Mouse (Mus musculus): ENCODE measurements around the gene Cbs. TPM values are rescaled to one million over a fixed set of nuclear protein-coding genes. Genes with fewer than 3 reads are reported as not detected.

The Cbs gene
- polyA plus RNA-seq, 1 experiment from 2014 or later, result 3.9 TPM

GRCm38 (mm10) chr17:31590846-31591245 is 46.2 kb downstream of the Cbs start:
- DNase-seq (ENCODE audit: low spot score), result no peak
- Histone ChIP-seq H3K4me2 (ENCODE audit: low read depth, low read length) (no peak overlapping the region), H3K36me3 (ENCODE audit: control insufficient read depth, insufficient read depth, low read length) (peaks cover 56% of the 10 kb centered on the region; the same call in 1 of the 2 replicates), H3K27me3 (replicated peaks; ENCODE audit: control insufficient read depth, insufficient read depth, low read length) (no peaks in the 10 kb centered on the region), H3K4me3 (ENCODE audit: low read depth, low read length) (no peak overlapping the region), H3K9ac (ENCODE audit: low read depth, low read length) (no peak overlapping the region), H3K9me3 (ENCODE audit: control insufficient read depth, low read length) (no peaks in the 10 kb centered on the region), H3K4me1 (ENCODE audit: control insufficient read depth, insufficient read depth, low read length) (no peaks in the 10 kb centered on the region), H3K27ac (replicated peaks; ENCODE audit: low read depth, low read length) (no peak overlapping the region)
- 83% methylated on average over 11 of the region's 11 CpGs for WGBS
- ATAC-seq (ENCODE audit: low read depth), result no peak

DNA sequence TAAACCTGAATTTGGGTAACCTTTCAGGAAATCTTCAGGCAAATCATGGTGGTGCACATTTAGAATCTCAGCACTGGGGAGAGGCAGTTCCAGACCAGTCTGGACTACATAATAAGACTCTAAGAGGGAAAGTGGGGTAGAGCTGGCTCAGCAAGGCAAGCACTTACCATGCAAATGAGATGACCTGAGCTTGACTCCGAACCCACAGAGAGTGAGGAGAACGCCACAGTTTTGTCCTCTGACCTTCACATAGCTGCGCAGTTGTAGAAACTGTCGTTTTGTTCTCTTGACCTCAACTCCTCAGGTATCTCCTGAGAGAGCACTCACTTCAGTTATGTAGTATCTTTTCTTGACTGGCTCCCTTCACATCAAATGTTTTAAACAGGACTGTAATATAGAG is 48.3 kb downstream of the Cbs start:
- Histone ChIP-seq H3K36me3 (ENCODE audit: control insufficient read depth, insufficient read depth, low read length) (peaks cover 47% of the 10 kb centered on the region; the same call in 1 of the 2 replicates), H3K4me2 (ENCODE audit: low read depth, low read length) (no peak overlapping the region), H3K27ac (replicated peaks; ENCODE audit: low read depth, low read length) (no peak overlapping the region), H3K27me3 (replicated peaks; ENCODE audit: control insufficient read depth, insufficient read depth, low read length) (no peaks in the 10 kb centered on the region), H3K9me3 (ENCODE audit: control insufficient read depth, low read length) (no peaks in the 10 kb centered on the region), H3K4me1 (ENCODE audit: control insufficient read depth, insufficient read depth, low read length) (no peaks in the 10 kb centered on the region), H3K4me3 (ENCODE audit: low read depth, low read length) (no peak overlapping the region), H3K9ac (ENCODE audit: low read depth, low read length) (no peak overlapping the region)
- DNase-seq (ENCODE audit: low spot score) (no peak), ATAC-seq (ENCODE audit: low read depth) (no peak)
- WGBS, result 81% methylated on average over 4 of the region's 4 CpGs

DNA sequence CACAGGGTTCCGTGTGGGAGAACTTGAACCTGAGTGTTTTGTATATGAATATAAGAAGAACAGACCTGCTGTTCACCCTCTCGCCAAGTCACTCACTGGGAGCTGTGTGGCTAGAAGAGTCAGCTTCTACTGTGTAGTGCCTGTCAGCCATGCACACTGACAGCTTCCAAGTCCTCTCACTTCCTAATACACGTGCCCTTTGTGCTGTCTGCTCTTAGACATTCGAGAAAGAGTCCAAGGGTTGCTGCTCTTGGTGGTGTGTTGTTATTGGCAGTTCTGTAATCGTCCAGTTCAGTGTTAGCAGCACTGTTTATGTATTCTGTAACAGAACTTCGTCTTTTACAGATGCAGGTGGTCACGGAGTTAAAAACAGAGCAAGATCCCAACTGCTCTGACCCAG is 48.9 kb downstream of the Cbs start:
- Histone ChIP-seq H3K4me3 (ENCODE audit: low read depth, low read length) (no peak overlapping the region), H3K9me3 (ENCODE audit: control insufficient read depth, low read length) (no peaks in the 10 kb centered on the region), H3K4me2 (ENCODE audit: low read depth, low read length) (no peak overlapping the region), H3K9ac (ENCODE audit: low read depth, low read length) (no peak overlapping the region), H3K27ac (replicated peaks; ENCODE audit: low read depth, low read length) (no peak overlapping the region), H3K4me1 (ENCODE audit: control insufficient read depth, insufficient read depth, low read length) (no peaks in the 10 kb centered on the region), H3K27me3 (replicated peaks; ENCODE audit: control insufficient read depth, insufficient read depth, low read length) (no peaks in the 10 kb centered on the region), H3K36me3 (ENCODE audit: control insufficient read depth, insufficient read depth, low read length) (peaks cover 41% of the 10 kb centered on the region; the same call in 1 of the 2 replicates)
- DNase-seq (ENCODE audit: low spot score) (no peak), ATAC-seq (ENCODE audit: low read depth) (no peak)
- WGBS, result 71% methylated on average over 7 of the region's 7 CpGs

DNA sequence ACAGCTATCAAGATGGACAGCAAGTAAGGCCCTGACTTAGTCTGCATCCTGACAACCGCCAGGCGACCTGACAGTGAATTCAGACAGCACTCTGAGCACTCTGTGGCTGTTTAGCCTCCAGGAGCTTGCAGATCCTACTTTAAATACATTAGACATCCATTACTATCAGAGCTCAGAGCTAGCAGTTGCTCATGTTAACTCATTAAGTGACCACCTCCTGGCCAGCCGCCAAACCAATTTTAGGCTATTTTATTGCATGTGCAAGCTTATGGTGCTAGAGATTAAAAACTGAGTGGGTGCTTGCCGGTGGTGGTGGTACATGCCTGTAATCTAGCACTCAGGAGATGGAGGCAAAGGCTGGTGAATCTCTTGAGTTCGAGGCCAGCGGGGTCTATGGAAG is 53.3 kb downstream of the Cbs start:
- no peak overlapping the region for H3K4me3 ChIP-seq (ENCODE audit: low read depth, low read length)
- DNase-seq (ENCODE audit: low spot score) (no peak), ATAC-seq (ENCODE audit: low read depth) (no peak; the same call in 1 of the 2 replicates)
- no peaks in the 10 kb centered on the region; the same call in 1 of the 2 replicates for H3K4me1 ChIP-seq (ENCODE audit: control insufficient read depth, insufficient read depth, low read length)
- no peaks in the 10 kb centered on the region for H3K27me3 ChIP-seq (replicated peaks; ENCODE audit: control insufficient read depth, insufficient read depth, low read length)
- no peaks in the 10 kb centered on the region for H3K9me3 ChIP-seq (ENCODE audit: control insufficient read depth, low read length)
- 84% methylated on average over 6 of the region's 6 CpGs for WGBS
- H3K4me2 ChIP-seq (ENCODE audit: low read depth, low read length), result no peak overlapping the region
- H3K36me3 ChIP-seq (ENCODE audit: control insufficient read depth, insufficient read depth, low read length), result peaks cover 9% of the 10 kb centered on the region; the same call in 1 of the 2 replicates
- no peak overlapping the region for H3K9ac ChIP-seq (ENCODE audit: low read depth, low read length)
- no peak overlapping the region for H3K27ac ChIP-seq (replicated peaks; ENCODE audit: low read depth, low read length)

DNA sequence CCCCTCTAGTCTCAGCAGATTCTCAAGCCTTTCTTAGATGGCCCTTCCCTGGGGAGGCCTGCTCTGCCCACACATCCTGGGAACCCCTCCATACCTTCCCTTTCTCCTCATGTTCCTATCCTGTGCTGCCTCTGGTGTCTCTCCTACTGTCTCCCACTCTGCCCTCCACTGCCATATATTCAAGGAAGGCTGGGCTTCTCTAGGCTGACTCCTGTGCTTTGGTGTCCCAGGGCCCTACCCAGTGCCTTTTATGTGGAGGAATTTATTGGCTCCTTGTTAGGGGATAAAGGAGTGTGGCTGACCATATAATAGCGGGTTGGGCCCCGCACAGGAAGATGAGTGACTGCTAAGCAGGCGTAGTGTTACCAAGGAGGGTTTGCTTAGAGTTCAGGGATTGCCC is 53.9 kb downstream of the Cbs start:
- Histone ChIP-seq H3K36me3 (ENCODE audit: control insufficient read depth, insufficient read depth, low read length) (0 out of 2 replicates have a peak, but pooled peaks cover 4% of the 10 kb centered on the region), H3K27me3 (replicated peaks; ENCODE audit: control insufficient read depth, insufficient read depth, low read length) (no peaks in the 10 kb centered on the region), H3K9me3 (ENCODE audit: control insufficient read depth, low read length) (no peaks in the 10 kb centered on the region), H3K4me3 (ENCODE audit: low read depth, low read length) (no peak overlapping the region), H3K9ac (ENCODE audit: low read depth, low read length) (no peak overlapping the region), H3K4me1 (ENCODE audit: control insufficient read depth, insufficient read depth, low read length) (no peaks in the 10 kb centered on the region; the same call in 1 of the 2 replicates), H3K27ac (replicated peaks; ENCODE audit: low read depth, low read length) (no peak overlapping the region), H3K4me2 (ENCODE audit: low read depth, low read length) (no peak overlapping the region)
- 76% methylated on average over 3 of the region's 3 CpGs for WGBS
- no peak for DNase-seq (ENCODE audit: low spot score)
- ATAC-seq (ENCODE audit: low read depth), result 0 out of 2 replicates have a peak, but pooled peaks have one; percentile 13

GRCm38 (mm10) chr17:31580344-31580743 is 56.7 kb downstream of the Cbs start:
- no peak for ATAC-seq (ENCODE audit: low read depth)
- 0 out of 2 replicates have a peak, but pooled peaks cover 4% of the 10 kb centered on the region for H3K36me3 ChIP-seq (ENCODE audit: control insufficient read depth, insufficient read depth, low read length)
- no peak overlapping the region for H3K4me3 ChIP-seq (ENCODE audit: low read depth, low read length)
- WGBS, result 58% methylated on average over 3 of the region's 3 CpGs
- no peaks in the 10 kb centered on the region for H3K27me3 ChIP-seq (replicated peaks; ENCODE audit: control insufficient read depth, insufficient read depth, low read length)
- no peaks in the 10 kb centered on the region; the same call in 1 of the 2 replicates for H3K4me1 ChIP-seq (ENCODE audit: control insufficient read depth, insufficient read depth, low read length)
- H3K9ac ChIP-seq (ENCODE audit: low read depth, low read length), result no peak overlapping the region
- H3K4me2 ChIP-seq (ENCODE audit: low read depth, low read length), result no peak overlapping the region
- DNase-seq (ENCODE audit: low spot score), result no peak
- H3K27ac ChIP-seq (replicated peaks; ENCODE audit: low read depth, low read length), result no peak overlapping the region; the same call in 1 of the 2 replicates
- no peaks in the 10 kb centered on the region for H3K9me3 ChIP-seq (ENCODE audit: control insufficient read depth, low read length)

GRCm38 (mm10) chr17:31576394-31577175 is 60.5 kb downstream of the Cbs start:
- WGBS, result 69% methylated on average over 10 of the region's 10 CpGs
- Histone ChIP-seq H3K36me3 (ENCODE audit: control insufficient read depth, insufficient read depth, low read length) (no peaks in the 10 kb centered on the region), H3K27me3 (replicated peaks; ENCODE audit: control insufficient read depth, insufficient read depth, low read length) (no peaks in the 10 kb centered on the region), H3K4me3 (ENCODE audit: low read depth, low read length) (no peak overlapping the region), H3K4me1 (ENCODE audit: control insufficient read depth, insufficient read depth, low read length) (no peaks in the 10 kb centered on the region; the same call in 1 of the 2 replicates), H3K9me3 (ENCODE audit: control insufficient read depth, low read length) (no peaks in the 10 kb centered on the region), H3K27ac (replicated peaks; ENCODE audit: low read depth, low read length) (no peak overlapping the region), H3K4me2 (ENCODE audit: low read depth, low read length) (no peak overlapping the region), H3K9ac (ENCODE audit: low read depth, low read length) (no peak overlapping the region)
- DNase-seq (ENCODE audit: low spot score) (no peak), ATAC-seq (ENCODE audit: low read depth) (no peak)

DNA sequence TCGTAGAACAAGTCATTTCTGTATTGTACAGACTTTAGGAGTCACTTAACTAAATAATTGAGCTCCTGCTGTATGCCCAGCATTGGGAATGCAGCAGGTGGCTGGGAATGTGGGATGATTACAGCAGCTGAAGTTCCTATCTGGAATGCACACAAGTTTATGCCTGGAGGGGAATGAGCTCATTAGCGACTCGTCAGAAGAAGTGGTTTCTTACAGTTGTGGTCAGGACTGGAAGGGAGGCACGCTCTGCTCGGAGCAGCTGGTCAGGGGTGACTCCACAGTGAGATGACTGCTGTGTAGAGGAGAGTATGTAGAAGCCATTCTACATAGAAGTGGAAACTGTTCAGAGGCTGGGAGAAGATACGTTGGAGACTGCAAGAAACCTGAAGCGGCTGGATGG is 62.4 kb downstream of the Cbs start:
- ATAC-seq (ENCODE audit: low read depth) (peak; percentile 50; the same call in 1 of the 2 replicates), DNase-seq (ENCODE audit: low spot score) (peak; percentile 60)
- Histone ChIP-seq H3K27ac (replicated peaks; ENCODE audit: low read depth, low read length) (no peak overlapping the region), H3K27me3 (replicated peaks; ENCODE audit: control insufficient read depth, insufficient read depth, low read length) (no peaks in the 10 kb centered on the region), H3K4me3 (ENCODE audit: low read depth, low read length) (no peak overlapping the region), H3K4me1 (ENCODE audit: control insufficient read depth, insufficient read depth, low read length) (no peaks in the 10 kb centered on the region), H3K4me2 (ENCODE audit: low read depth, low read length) (no peak overlapping the region), H3K9ac (ENCODE audit: low read depth, low read length) (no peak overlapping the region), H3K9me3 (ENCODE audit: control insufficient read depth, low read length) (no peaks in the 10 kb centered on the region), H3K36me3 (ENCODE audit: control insufficient read depth, insufficient read depth, low read length) (no peaks in the 10 kb centered on the region)
- 59% methylated on average over 7 of the region's 7 CpGs for WGBS

DNA sequence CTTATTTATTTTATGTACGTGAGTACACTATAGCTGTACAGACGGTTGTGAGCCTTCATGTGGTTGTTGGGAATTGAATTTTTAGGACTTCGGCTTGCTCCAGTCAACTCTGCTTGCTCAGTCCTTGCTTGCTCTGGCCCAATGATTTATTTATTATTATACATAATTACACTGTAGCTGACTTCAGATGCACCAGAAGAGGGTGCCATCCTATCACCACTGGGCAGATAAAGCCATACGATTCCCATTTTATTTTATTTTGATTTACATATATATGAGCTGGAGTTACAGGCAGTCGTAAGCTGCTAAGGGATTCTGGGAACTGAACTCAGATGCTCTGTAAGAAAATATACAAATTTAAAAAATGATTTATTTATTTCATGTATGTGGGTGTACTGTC is 65.3 kb downstream of the Cbs start:
- 80% methylated on average over 5 of the region's 5 CpGs for WGBS
- Histone ChIP-seq H3K4me2 (ENCODE audit: low read depth, low read length) (no peak overlapping the region), H3K36me3 (ENCODE audit: control insufficient read depth, insufficient read depth, low read length) (no peaks in the 10 kb centered on the region), H3K27ac (replicated peaks; ENCODE audit: low read depth, low read length) (no peak overlapping the region), H3K27me3 (replicated peaks; ENCODE audit: control insufficient read depth, insufficient read depth, low read length) (no peaks in the 10 kb centered on the region), H3K9ac (ENCODE audit: low read depth, low read length) (no peak overlapping the region), H3K9me3 (ENCODE audit: control insufficient read depth, low read length) (no peaks in the 10 kb centered on the region), H3K4me1 (ENCODE audit: control insufficient read depth, insufficient read depth, low read length) (peaks cover 15% of the 10 kb centered on the region), H3K4me3 (ENCODE audit: low read depth, low read length) (no peak overlapping the region)
- DNase-seq (ENCODE audit: low spot score), result no peak
- ATAC-seq (ENCODE audit: low read depth), result no peak

All from embryonic facial prominence, embryonic 14.5 days (tissue).